Mouse (Mus musculus) layer of hippocampus, postnatal 36 days (tissue): ENCODE measurements around the gene Ecpas. TPM values are rescaled to one million over a fixed set of nuclear protein-coding genes. Genes with fewer than 3 reads are reported as not detected.

Experiments
- DNase-seq, 2 experiments: peaks; one replicate each; pipeline ENCODE4 v3.0.0; 2022
- total RNA-seq, 2 experiments: library from RNA; stranded (reverse); gene quantifications; 2 replicates each; pipeline ENCODE4 v1.2.3; 2021

The Ecpas gene
- 100 to 1,000 TPM; 120 to 127 TPM for total RNA-seq

DNA sequence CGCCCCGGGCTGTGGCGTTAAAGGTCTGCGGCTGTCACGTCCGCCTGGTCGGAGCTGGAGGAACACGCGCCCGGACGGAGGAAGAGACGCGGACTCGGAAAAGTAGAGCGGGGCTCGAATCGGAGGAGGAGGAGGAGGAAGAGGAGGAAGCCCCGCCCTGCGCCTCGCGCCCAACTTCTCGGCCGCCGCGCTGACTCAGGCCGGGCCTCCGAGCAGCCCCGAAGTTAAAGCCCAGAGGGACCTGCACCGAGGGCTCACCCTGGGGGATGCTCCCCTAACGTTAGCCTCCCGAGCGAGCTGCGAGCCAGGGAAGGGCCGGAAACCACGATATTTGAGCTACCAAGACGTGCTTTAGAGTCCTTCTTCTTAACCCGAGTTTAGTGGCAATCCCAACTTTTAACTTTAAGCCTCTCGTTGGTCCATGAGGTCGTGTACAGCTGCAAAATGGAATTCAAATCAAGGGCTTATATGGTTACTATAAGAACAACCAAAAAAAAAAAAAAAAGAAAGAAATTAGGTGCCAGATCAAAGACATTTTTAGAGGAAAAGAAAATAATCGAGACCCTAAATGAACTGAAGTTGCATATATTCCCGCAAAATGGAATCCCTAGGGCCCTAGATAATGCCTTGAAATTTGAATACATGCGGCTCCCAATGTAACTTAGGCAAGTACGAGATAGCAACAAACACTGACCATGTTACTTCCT, at the start of gene Ecpas:
Gene Ecpas (minus strand): TSS at position 121 of the 707 bp plus-strand sequence.
- DNase-seq, result peak; percentile 70 to 79

DNA sequence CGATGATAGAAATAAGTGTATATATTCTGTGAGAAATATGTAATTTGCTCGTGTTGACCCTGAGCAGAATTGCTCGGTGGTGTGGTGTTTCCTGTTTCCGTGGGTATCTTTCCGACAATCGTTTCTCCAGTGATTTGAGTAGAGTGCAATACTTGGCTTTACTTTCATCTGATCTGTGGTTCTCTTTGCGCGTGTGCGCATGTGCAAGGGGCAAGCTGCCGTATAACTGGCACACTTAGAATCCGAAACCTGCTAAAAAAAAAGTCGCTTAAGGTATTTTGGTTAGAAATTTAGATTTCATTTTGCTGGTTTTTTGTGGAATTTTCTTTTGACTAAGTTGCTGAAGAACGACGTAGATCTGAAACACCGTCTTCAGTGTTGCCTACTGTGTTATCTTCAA, 49.2 kb upstream of the Ecpas start:
- no peak for DNase-seq

DNA sequence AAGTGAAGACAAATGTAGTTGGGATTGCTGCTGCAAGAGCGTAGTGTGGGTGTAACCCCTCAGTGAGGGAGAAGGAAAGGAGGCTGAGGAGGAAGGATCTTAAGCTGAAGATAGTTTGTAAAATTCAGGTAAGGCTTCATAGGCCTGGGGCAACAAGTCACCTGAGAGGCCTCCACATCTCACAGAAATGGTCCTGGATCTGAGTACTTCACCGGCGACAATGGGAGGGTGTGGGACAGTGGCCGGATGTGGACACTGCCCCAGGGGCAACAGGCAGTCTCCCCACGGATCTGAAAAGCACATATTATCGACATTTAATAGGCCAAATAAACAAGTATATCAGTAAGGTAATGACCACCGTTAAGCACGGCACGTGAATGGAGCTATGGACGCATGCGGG, 40.1 kb upstream of the Ecpas start:
- no peak for DNase-seq

DNA sequence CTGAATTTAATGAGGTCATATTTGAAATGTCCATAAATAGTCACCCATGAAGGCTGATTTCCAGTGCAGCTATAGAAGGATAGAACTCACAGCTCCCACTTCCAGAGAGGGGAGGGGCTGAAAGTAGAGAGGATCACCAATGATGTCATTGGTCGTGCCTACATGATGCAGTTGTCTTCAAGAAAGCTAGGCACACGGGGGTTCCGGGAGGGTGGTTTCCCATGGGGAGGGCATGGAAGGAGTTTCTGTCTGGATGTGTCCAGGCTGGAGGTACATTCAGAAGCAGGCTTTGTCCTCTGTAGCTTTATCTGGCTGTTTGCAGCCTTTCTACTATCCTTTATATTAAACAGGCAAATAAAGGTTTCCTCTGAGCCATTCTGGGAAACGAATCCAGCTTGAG, 35.8 kb upstream of the Ecpas start:
- DNase-seq, result no peak

DNA sequence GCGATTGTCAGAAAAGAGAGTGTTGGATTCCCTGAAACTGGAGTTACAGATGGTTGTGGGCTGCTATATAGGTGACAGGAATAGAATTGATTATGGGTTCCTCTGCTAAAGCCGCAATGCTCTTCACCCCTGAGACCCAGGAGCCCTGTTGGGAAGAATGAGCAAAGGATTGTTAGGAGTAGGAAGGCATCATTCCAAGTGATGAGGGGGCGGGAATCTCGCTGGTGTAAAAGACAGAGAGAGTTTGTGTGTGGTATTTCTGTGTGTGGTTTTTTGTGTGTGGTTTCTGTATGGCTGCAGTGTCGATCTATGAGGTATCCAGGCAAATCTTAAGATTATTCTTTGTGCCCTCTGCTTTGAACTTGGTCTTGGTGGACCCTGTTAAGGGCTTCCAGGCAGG, 32.1 kb upstream of the Ecpas start:
- peak in 1 of 2 experiments; percentile 18 for DNase-seq

DNA sequence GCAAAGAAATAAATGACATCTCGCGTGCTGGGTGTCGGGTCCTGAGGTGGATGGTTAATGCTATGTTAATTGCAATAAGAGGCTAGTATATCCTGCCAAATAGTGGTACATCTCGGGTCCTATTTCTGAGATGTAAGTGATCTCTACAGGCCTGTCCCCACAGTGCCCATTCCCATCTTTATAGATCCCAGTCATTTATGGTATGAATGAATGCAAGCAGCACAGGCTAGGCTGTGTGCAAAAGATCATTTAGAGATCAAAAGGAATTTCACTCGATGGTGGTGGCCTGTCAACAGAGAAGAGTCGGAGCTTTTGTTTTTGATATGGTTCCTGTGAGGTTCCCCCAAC, 31.6 kb upstream of the Ecpas start:
- DNase-seq, result no peak

DNA sequence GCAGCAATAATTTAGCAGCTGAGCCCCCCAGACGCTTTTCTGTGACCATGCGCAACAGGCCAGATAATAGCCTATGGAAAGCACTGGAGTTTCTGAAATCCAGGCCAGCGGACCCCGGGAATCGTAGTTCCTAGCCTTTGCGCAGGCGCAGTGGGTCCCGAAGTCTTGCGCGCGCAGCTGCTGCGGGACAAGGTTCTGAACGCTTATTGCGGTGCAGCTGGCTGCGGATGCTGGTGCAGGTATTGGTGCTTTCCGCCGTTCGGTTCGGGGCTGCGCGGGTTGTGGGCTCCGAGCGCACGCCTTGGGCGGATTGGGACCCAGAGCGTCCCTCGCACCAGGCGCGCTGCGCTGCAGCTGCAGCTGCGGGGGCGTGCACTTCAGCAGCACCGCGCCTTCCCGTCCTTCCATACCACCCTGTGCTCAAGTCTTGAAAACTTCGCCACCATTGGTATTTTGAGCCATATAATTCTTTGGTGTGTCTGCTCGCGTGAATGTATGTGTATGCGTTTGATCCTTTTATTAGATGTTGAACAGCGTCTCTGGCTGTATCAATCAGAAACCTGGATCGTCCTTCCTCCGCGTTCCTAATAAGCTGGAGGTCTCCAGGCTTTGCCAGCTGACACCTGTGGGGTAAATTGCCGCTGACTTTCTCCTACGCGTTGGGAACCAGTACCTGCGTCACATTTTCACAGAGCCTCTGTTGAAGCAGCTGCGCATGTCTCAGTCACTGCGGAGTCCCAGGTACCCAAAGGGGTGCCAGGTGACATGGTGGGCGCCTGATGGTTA, 31.1 kb upstream of the Ecpas start, which contains the start of gene Zkscan16:
Gene Zkscan16 (plus strand): TSS at position 209 of the 786 bp plus-strand sequence.
- peak; percentile 89 to 90 for DNase-seq

DNA sequence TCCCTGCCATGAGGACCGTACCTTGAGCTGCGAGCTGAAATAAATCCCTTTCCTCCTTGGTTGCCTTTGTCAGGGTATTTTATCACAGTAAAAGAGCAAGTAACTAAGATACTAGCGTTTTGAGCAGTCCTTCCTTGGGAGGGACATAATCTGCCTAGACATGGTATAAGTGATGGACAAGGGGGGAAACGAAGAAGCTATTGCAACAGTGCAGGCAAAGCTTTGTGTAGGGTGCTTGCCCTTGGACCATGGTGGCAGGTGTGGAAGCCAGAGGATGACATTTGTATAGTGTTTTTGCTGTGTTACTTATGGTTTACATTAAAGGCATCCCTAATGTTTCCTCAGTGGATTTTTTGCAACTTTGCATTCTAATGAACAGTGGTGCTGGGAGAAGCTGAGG, 30.4 kb upstream of the Ecpas start:
- DNase-seq, result no peak

DNA sequence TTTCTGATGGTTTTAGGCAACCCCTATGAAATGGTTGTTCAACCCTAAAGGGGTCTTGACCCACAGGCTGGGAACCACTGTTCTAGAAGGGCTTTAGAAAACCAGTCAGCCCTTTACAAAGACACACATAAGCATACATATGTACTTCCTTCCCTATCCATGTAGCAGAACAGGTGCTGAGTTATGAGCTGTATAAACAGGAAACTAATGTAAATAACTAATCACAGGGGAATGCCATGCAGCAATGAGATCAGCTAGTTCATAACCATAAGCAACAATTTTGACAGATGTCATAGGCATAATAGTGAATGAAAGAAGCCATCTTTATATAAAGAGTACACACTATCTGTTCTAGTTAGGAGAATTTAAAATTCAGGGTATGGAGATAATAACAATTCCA, 29.1 kb upstream of the Ecpas start:
- no peak for DNase-seq

DNA sequence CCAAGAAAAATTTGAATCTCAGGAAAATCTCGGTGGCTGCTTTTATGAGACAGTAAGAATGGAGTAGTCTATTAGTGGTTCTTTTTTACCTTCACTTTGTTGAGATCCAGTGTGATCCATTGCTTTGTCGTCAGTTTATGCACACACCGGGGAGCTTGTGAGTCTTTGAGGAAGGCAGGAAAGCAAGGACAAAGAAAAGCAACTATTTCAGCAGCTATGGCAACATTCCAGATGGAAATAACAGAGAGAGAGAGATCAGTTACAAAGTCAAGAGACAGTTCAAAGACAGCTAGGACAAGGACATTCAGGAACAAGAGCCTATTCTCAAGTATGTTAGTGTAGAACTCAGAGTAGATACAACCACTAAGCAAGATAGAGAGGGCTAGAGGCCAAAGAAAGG, 23.3 kb upstream of the Ecpas start:
- no peak for DNase-seq

DNA sequence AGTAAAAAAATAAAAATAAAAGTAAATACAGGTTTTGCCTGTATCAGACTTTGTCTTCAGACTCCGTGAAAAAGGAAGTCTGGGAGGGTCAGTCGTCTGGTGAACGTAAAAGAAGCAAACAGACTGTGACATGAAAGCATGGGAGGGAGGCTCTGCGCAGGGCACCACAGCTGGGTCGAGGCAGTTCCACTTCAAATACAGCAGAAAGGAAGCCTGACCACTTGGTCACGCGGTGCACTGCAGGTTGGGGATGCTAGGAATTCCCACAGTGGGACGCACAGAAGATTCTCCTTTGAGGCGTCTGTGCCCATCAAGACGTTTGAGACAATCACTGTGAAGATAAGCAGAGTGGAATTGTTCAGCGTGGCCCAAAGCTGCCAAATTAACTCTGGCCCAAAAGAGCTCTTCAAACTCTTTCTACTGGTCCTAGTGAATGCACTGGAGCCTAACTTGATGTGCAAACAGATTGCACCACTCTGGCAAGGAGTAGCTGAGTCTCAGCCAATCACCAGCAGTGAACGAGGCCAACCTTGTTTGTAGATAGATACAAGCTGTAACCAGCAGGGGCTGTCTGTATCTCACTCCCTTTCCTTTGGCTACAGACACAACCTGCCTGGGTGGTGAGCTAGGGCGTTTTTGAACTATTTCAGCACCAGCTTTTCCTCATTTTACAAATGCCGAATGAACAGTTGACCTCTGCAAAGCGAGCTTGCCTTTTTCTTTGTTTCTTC, 22.4 kb upstream of the Ecpas start:
- DNase-seq, result peak; percentile 13 to 28

DNA sequence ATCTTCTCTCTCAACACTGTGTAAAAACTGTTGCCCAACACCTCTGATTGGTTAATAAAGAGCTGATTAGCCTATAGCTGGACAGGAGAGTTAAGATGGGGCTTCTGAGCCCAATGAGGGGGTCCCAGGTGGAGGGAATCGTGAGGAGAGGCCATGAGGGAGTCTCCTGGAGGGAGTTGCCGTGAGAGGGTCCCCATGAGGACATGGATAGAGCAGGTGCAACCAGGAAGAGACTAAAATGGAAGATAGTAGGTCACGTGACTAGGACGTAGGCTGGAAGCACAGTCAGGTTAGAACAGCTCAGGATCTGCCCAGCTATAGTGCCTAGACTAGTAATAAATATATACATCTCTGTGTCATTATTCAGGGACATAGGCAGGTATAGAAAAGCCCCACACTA, 21.8 kb upstream of the Ecpas start:
- no peak for DNase-seq

DNA sequence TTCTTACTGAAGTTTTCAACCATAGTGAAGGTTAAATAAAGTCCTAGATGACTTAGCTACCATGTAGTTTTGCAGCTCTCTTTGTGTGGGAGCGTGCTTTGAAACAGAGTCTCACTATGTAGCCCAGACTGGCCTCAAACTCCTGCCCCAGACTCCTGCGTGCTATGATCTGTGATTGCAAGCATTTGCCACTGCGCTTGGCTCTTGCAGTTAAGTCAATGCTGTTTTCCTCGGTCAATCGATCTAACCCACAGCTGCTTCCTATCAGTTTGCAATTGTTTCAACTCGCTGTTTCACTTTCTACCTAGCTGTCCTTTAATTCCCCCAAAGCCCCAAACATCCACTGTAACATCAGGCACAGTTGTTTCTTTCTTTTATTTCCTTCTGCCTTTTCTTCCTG, 20.0 kb upstream of the Ecpas start:
- no peak for DNase-seq

DNA sequence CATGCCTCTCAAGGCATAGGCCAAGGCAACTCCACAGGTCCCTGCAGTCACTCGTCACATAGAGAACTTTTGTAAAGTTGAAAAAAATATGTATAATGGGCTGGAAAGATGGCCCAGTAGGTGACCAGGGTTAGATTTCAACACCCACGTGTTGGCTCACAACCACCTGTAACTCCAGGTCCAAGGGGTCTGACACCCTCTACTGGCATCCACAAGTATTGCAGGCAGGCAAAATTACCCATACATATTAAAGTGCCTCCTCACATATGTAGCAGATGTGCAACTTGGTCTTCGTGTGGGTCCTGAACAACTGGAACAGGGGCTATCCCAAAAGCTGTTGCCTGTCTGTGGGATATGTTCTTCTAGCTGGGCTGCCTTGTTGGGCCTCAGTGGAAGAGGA, 15.1 kb upstream of the Ecpas start:
- DNase-seq, result no peak

DNA sequence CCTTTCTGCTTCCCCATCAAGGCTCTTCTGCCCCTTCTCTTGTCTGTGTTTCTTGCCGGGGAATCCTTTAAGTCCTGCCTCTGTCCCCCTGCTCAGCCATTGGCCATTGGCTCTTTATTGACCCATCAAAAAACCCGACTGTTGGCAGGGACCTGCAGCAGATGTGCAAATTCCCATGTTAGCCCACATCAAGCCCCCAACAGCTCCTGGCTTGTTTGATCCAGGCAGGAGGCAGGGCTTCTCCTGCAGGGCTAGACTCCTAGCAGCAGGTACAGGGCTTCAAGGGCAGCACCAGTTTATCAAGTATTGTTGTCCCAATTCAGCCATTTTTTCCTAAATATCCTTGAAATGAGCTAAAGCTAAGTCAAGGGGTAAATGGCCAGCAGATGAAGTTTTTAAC, 13.6 kb upstream of the Ecpas start:
- DNase-seq, result no peak

DNA sequence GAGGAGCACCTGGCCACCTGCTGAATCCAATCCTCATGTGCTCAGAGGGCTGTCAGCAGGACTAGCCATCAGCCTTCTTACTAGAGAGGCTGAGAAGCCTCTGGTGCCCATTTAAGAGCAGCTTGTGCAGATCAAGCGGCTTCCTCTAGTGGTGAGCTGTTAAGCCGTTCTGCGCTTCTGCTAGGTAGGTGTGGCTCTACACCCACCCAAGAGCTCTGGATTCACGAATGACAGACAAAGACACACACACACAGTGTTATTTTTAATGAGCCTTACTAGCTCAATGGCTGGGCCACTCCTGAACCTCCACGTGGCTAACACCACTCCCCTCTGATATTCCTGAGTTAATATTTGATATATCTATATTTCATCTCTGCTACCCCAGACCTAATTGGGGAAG, 13.1 kb upstream of the Ecpas start:
- DNase-seq, result no peak

DNA sequence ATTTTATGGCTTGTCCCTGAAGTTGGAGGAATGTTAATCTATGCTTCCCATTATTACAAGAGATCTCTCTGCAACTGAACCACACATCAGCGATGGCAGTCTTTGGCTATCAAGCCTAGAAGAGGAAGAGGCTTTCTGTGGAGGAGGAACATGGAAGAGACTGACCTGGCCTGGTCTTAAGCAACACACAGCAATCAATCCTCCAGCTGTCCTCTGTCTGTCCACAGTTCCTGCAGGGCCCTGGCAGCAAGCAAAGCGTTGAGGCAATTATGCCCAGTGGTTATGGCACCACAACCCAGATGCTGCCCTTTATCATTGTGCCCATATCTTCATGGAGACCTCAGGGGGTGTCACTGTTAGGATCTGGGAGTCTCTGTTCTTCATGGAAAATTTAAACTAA, 11.4 kb upstream of the Ecpas start:
- no peak for DNase-seq

DNA sequence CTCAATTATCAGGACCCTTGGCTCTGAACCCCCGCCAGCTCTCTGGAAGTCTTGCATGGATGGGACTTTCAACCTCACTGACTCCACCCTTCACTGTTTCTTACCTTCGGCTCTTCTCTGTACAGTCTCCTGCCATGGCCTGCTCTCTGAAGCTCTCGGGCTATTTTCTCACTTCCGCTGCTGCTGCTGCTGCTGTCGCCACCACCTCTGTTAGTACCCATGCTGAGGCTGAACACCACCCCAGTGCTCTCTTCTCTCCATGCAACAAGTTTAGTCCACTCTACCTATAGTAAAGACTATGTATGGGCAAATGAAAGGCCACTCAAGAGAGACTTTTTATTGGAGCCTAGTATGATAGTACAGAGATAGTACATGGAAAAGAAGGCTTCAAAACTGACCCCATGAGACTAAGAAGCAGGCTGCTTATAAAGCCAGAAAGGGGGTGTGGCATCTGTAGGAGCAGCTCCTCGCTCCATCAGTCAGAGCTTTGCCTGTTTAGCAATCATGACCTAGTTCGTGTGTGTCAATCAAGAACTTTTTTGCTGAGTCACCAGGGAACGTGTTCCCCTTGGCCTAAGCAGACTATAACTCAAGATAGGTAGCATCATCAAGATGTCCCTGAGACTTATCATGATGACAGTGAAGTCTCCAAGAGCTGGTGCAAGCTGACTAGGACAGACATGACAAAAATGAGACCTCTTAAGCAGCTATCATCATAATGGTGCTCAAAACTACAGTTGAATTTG, 2.7 kb upstream of the Ecpas start:
- DNase-seq, result no peak

DNA sequence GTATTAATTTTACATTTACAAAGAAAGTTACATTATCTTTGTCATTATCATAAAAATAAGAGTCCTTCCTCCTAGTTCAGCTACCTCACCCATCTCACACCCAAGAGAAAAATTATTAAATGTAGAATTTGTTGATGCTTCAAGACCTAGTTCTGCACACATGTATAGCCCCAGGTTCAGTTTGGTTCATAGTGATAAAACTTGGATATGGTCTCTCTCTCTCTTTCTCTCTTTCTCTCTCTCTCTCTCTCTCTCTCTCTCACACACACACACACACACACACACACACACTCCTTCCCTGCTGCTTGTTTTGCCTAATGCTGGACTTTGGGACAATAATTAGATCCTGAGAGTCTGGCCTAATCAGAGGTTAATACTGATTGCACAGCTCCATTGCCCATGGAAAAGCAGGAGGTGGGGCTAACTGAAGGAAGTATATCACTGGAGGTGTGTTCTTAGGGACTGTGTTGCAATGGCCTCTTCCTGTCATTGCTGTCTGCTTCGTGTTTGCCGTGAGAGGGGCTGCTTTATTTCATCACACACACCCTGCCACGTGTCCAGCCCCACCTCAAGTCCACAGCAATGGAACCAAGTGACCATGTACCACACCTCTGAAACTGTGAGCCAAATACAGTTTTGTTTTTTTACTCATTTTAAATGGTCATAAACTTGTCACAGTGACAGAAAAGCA, 932 bp upstream of the Ecpas start:
- DNase-seq, result no peak

DNA sequence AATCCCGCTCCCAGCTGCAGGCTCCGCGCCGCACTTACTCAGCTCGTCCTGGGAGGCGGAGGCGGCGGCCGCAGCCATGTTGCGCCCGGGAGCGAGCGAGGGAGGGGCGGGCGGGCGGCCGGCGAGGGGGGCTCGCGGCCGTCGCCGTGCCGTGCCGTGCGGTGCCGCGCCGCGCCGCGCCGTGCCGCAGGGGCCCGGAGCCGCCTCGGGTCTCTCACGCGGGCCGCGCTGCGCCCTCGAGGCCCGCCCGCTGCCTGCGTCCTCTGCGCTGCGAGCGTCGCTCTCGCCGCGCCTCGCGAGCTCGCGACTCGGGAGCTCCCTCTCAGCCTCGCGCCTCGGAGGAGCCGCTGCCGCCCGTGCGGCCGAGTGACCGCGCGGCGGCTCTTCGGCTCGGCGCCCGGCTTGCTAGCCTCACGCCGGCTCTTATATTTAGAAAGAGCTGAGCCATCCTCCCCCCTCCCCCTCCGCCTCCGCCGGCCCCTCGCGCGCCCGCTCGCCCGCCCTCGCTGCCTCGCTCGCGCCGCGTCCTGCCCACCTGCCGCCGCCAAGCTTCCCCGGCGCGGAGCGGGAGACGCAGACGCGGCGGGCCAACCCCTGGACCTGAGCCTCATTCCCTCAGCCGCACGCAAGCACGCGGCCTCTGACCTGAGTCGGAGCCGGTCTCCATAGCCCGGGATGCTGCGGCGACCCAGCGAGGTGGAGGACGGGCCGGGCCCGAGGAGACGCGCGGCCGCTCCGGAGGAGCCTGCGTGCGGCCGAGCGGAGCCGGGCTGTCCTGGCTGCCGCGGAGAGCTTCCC, 519 bp downstream of the Ecpas start:
- peak; percentile 58 to 60 for DNase-seq
